Mouse (Mus musculus): ENCODE data around the gene H2al1a.

GRCm38 (mm10) chrX:11288306-11288882 is 10.7 kb upstream of the H2al1a start:
- no peak for TF ChIP-seq CTCF (IDR thresholded peaks at IDR 0.05; ENCODE audit: borderline replicate concordance, control insufficient read depth, extremely low read depth, insufficient read depth, low read length, poor library complexity)
- no peak for TF ChIP-seq POLR2A (IDR thresholded peaks at IDR 0.05; ENCODE audit: control insufficient read depth, extremely low read depth, insufficient read depth, low read length, poor library complexity)

Measured in thymus, adult 2 months (tissue).